Mouse (Mus musculus) neural tube, embryonic 12.5 days (tissue): ENCODE measurements around the gene Hist1h2bj. TPM values are rescaled to one million over a fixed set of nuclear protein-coding genes. Genes with fewer than 3 reads are reported as not detected.
"Not testable (repeated sequence)": the region's sequence is repeated elsewhere in the genome, so short reads cannot be mapped to it uniquely, and the experiment has no call there.

ENCODE experiments used
- ATAC-seq: fragments of 200-750 bp; cut with Nextera tagmentation; 2 replicates; pipeline ENCODE4 v1.8.0; 2017; ENCODE audit warnings: low read depth, mild to moderate bottlenecking, moderate TSS enrichment, moderate library complexity; ENCODE audit not compliant: low FRiP score
- H3K27ac ChIP-seq: fragments of 300-500 bp; sonication (generic); 2 replicates; pipeline ENCODE4 v1.5.1; 2016
- H3K27me3 ChIP-seq: fragments of 300-500 bp; sonication (generic); replicated peaks from 2 replicates; pipeline ENCODE4 v1.6.1; 2016; ENCODE audit warnings: mild to moderate bottlenecking
- H3K36me3 ChIP-seq: fragments of 300-500 bp; sonication (generic); 2 replicates; pipeline ENCODE4 v1.6.1; 2016; ENCODE audit warnings: mild to moderate bottlenecking
- H3K4me1 ChIP-seq: fragments of 300-500 bp; sonication (generic); 2 replicates; pipeline ENCODE4 v1.6.1; 2016
- H3K4me2 ChIP-seq: fragments of 300-500 bp; sonication (generic); replicated peaks from 2 replicates; pipeline ENCODE4 v1.6.1; 2016; ENCODE audit warnings: mild to moderate bottlenecking
- H3K4me3 ChIP-seq: fragments of 300-500 bp; sonication (generic); 2 replicates; pipeline ENCODE4 v1.5.1; 2016
- H3K9ac ChIP-seq: fragments of 300-500 bp; sonication (generic); 2 replicates; pipeline ENCODE4 v1.6.1; 2016; ENCODE audit warnings: mild to moderate bottlenecking
- H3K9me3 ChIP-seq: fragments of 300-500 bp; sonication (generic); 2 replicates; pipeline ENCODE4 v1.6.1; 2016; ENCODE audit warnings: mild to moderate bottlenecking
- WGBS: fragments of 180-500 bp; shearing (Covaris S2); methylation state at CpG from one replicate; pipeline ENCODE4 v1.1.7; 2016; 5-methylcytosine and 5-hydroxymethylcytosine counted together
- polyA plus RNA-seq: library from polyadenylated mRNA; unstranded; fragments of >200 nt; fragmentation: Nextera tagmentation; extraction: Ambion mirVana; gene quantifications from 2 replicates; pipeline ENCODE4 v1.2.1, GENCODE M21; 2016

The Hist1h2bj gene
- polyA plus RNA-seq, result 10.5 and 12.6 TPM in 2 replicates

- peaks cover 18% of the 10 kb centered on the region for H3K4me1 ChIP-seq
- WGBS, result under 1% methylated on average over 47 of the region's 80 CpGs
- not testable (repeated sequence) for H3K27me3 ChIP-seq, H3K9me3 ChIP-seq, H3K36me3 ChIP-seq
- peak; percentile 92 for ATAC-seq
- peak within 1 kb of the TSS; percentile 51 for H3K9ac ChIP-seq
- peak within 1 kb of the TSS; percentile 36 for H3K4me3 ChIP-seq
- peak within 1 kb of the TSS; percentile 72 for H3K4me2 ChIP-seq
- H3K27ac ChIP-seq, result peak within 1 kb of the TSS; percentile 76
Measured at GRCm38 (mm10) chr13:22042568-22043502, at the start of gene Hist1h2bj, which contains the start of gene Hist1h2ag. Gene Hist1h2bj (plus strand): TSS chr13:22043214. Gene Hist1h2ag (minus strand): TSS chr13:22042944.

GRCm38 (mm10) chr13:21993957-21994738, 48.9 kb upstream of the Hist1h2bj start:
- Histone ChIP-seq H3K36me3 (no peaks in the 10 kb centered on the region), H3K27ac (no peak overlapping the region), H3K4me2 (no peak overlapping the region), H3K9ac (no peak overlapping the region), H3K4me3 (no peak overlapping the region), H3K9me3 (no peaks in the 10 kb centered on the region), H3K4me1 (peaks cover 4% of the 10 kb centered on the region; the same call in 1 of the 2 replicates), H3K27me3 (peaks cover 53% of the 10 kb centered on the region)
- under 1% methylated on average over 22 of the region's 22 CpGs for WGBS
- no peak for ATAC-seq

GRCm38 (mm10) chr13:21994896-21995295, 48.1 kb upstream of the Hist1h2bj start:
- WGBS, result 4% methylated on average over 8 of the region's 8 CpGs
- no peak for ATAC-seq
- H3K27ac ChIP-seq, result no peak overlapping the region
- H3K36me3 ChIP-seq, result no peaks in the 10 kb centered on the region
- no peak overlapping the region for H3K9ac ChIP-seq
- H3K9me3 ChIP-seq, result no peaks in the 10 kb centered on the region
- H3K4me3 ChIP-seq, result peak overlapping the region; percentile 28; the same call in 1 of the 2 replicates
- peak overlapping the region; percentile 57 for H3K4me2 ChIP-seq
- peaks cover 4% of the 10 kb centered on the region; the same call in 1 of the 2 replicates for H3K4me1 ChIP-seq
- H3K27me3 ChIP-seq, result peaks cover 61% of the 10 kb centered on the region

- no peak overlapping the region for H3K27ac ChIP-seq
- H3K27me3 ChIP-seq, result peaks cover 65% of the 10 kb centered on the region
- H3K4me2 ChIP-seq, result peak overlapping the region; percentile 57
- H3K4me3 ChIP-seq, result peak overlapping the region; percentile 28
- no peak for ATAC-seq
- WGBS, result under 1% methylated on average over 21 of the region's 21 CpGs
- H3K9ac ChIP-seq, result no peak overlapping the region
- H3K4me1 ChIP-seq, result peaks cover 4% of the 10 kb centered on the region; the same call in 1 of the 2 replicates
- no peaks in the 10 kb centered on the region for H3K36me3 ChIP-seq
- no peaks in the 10 kb centered on the region for H3K9me3 ChIP-seq
Measured at GRCm38 (mm10) chr13:21995331-21995914, 47.6 kb upstream of the Hist1h2bj start.

- Histone ChIP-seq H3K4me3 (peak overlapping the region; percentile 28), H3K27ac (no peak overlapping the region), H3K36me3 (no peaks in the 10 kb centered on the region), H3K4me1 (peaks cover 4% of the 10 kb centered on the region; the same call in 1 of the 2 replicates), H3K9ac (no peak overlapping the region), H3K27me3 (peaks cover 73% of the 10 kb centered on the region), H3K4me2 (peak overlapping the region; percentile 57), H3K9me3 (no peaks in the 10 kb centered on the region)
- 2% methylated on average over 12 of the region's 12 CpGs for WGBS
- ATAC-seq, result no peak
Measured at GRCm38 (mm10) chr13:21996101-21996839, 46.7 kb upstream of the Hist1h2bj start.

GRCm38 (mm10) chr13:21996840-21997185, 46.2 kb upstream of the Hist1h2bj start:
- WGBS, result under 1% methylated on average over 13 of the region's 13 CpGs
- Histone ChIP-seq H3K4me2 (peak overlapping the region; percentile 50), H3K36me3 (no peaks in the 10 kb centered on the region), H3K4me1 (peaks cover 4% of the 10 kb centered on the region; the same call in 1 of the 2 replicates), H3K27me3 (peaks cover 79% of the 10 kb centered on the region), H3K4me3 (peak overlapping the region; percentile 20), H3K27ac (no peak overlapping the region), H3K9me3 (no peaks in the 10 kb centered on the region), H3K9ac (no peak overlapping the region)
- ATAC-seq, result no peak

GRCm38 (mm10) chr13:21997201-21997820, 45.7 kb upstream of the Hist1h2bj start:
- WGBS, result 1% methylated on average over 21 of the region's 21 CpGs

GRCm38 (mm10) chr13:21997821-21998220, 45.2 kb upstream of the Hist1h2bj start:
- Histone ChIP-seq H3K9me3 (no peaks in the 10 kb centered on the region), H3K9ac (no peak overlapping the region), H3K36me3 (no peaks in the 10 kb centered on the region), H3K4me2 (peak overlapping the region; percentile 50), H3K27ac (no peak overlapping the region), H3K4me3 (no peak overlapping the region), H3K4me1 (peaks cover 4% of the 10 kb centered on the region; the same call in 1 of the 2 replicates), H3K27me3 (peaks cover 87% of the 10 kb centered on the region)
- 2% methylated on average over 4 of the region's 4 CpGs for WGBS
- no peak for ATAC-seq

More at GRCm38 (mm10) chr13:21997201-21997820, 45.7 kb upstream of the Hist1h2bj start:
- Histone ChIP-seq H3K4me2 (peak overlapping the region; percentile 50), H3K36me3 (no peaks in the 10 kb centered on the region), H3K9me3 (no peaks in the 10 kb centered on the region), H3K4me3 (peak overlapping the region; percentile 20), H3K9ac (no peak overlapping the region), H3K27ac (no peak overlapping the region), H3K27me3 (peaks cover 84% of the 10 kb centered on the region), H3K4me1 (peaks cover 4% of the 10 kb centered on the region; the same call in 1 of the 2 replicates)
- no peak for ATAC-seq

- no peak overlapping the region for H3K9ac ChIP-seq
- ATAC-seq, result no peak
- WGBS, result 22% methylated on average over 3 of the region's 3 CpGs
- no peak overlapping the region for H3K4me2 ChIP-seq
- H3K4me3 ChIP-seq, result no peak overlapping the region
- peaks cover 4% of the 10 kb centered on the region; the same call in 1 of the 2 replicates for H3K4me1 ChIP-seq
- H3K9me3 ChIP-seq, result no peaks in the 10 kb centered on the region
- H3K27me3 ChIP-seq, result peaks cover 90% of the 10 kb centered on the region
- no peak overlapping the region for H3K27ac ChIP-seq
- no peaks in the 10 kb centered on the region for H3K36me3 ChIP-seq
Measured at GRCm38 (mm10) chr13:21998412-21998811, 44.6 kb upstream of the Hist1h2bj start.

GRCm38 (mm10) chr13:21999147-21999546, 43.9 kb upstream of the Hist1h2bj start:
- H3K4me1 ChIP-seq, result peaks cover 4% of the 10 kb centered on the region; the same call in 1 of the 2 replicates
- ATAC-seq, result no peak
- no peaks in the 10 kb centered on the region for H3K9me3 ChIP-seq
- no peaks in the 10 kb centered on the region for H3K36me3 ChIP-seq
- no peak overlapping the region for H3K4me2 ChIP-seq
- 29% methylated on average over 4 of the region's 4 CpGs for WGBS
- peaks cover 93% of the 10 kb centered on the region for H3K27me3 ChIP-seq
- no peak overlapping the region for H3K9ac ChIP-seq
- H3K27ac ChIP-seq, result no peak overlapping the region
- no peak overlapping the region for H3K4me3 ChIP-seq

- H3K4me3 ChIP-seq, result no peak overlapping the region
- no peak for ATAC-seq
- H3K36me3 ChIP-seq, result no peaks in the 10 kb centered on the region
- H3K27ac ChIP-seq, result no peak overlapping the region
- H3K4me2 ChIP-seq, result no peak overlapping the region
- no peak overlapping the region for H3K9ac ChIP-seq
- 61% methylated on average over 2 of the region's 2 CpGs for WGBS
- peaks cover 9% of the 10 kb centered on the region for H3K4me1 ChIP-seq
- H3K9me3 ChIP-seq, result no peaks in the 10 kb centered on the region
- H3K27me3 ChIP-seq, result peaks cover 99% of the 10 kb centered on the region
Measured at GRCm38 (mm10) chr13:22001346-22001745, 41.7 kb upstream of the Hist1h2bj start.
